ENCODE assay signal across 19 mouse cellular contexts in the genomic region with DNA sequence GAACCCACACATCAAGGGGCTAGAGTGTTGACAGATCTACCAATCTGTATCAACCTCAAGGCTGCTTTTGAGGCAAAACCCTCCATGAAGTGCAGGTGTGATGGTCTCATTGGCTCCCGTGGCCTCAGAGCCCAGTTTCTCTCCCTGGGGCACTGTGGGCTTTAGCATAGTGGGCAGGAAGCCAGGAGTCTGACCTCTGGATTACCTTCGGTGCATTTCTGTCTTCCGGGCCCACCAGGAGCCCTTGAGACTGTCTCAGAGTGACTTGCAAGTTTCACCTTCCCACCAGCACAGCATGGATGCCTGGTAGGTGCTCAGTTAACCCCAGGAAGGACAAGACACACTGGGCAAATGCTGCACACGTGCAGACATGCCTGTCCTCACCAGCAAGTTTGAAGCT. TPM values are rescaled to one million over a fixed set of nuclear protein-coding genes. Genes with fewer than 3 reads are reported as not detected.
DNase-seq lines count a peak whose midpoint lies in the region; ATAC-seq and TF ChIP-seq lines count a peak whose summit lies in the region.
"Had no signal": no experiment of that assay in that cellular context is flagged by ENCODE, and none has a peak within 500 bp of the region (broad histone marks: within the 10 kb centered on the region; RNA-seq: fewer than 3 reads in every experiment).

No protein-coding gene starts in this region.

- no peak overlapping the region for H3K9ac ChIP-seq in heart, postnatal 0 days (replicated peaks; ENCODE audit: low read depth, low read length)
- no peak overlapping the region for H3K9ac ChIP-seq in stomach, postnatal 0 days (ENCODE audit: low read length)
- H3K9ac ChIP-seq: hindbrain, embryonic 13.5 days; liver, postnatal 0 days; neural tube, embryonic 13.5 days had no signal

- 18% methylated on average over 4 of the region's 4 CpGs for WGBS in heart, postnatal 0 days
- 37% methylated on average over 4 of the region's 4 CpGs for WGBS in stomach, postnatal 0 days

- H3K4me3 ChIP-seq in heart, postnatal 0 days (ENCODE audit: low read depth, low read length): no peak overlapping the region
- no peak overlapping the region for H3K4me3 ChIP-seq in stomach, postnatal 0 days (ENCODE audit: low read depth, low read length)
- H3K4me3 ChIP-seq: forebrain, embryonic 10.5 days; hindbrain, embryonic 13.5 days; limb, embryonic 10.5 days; megakaryocyte, embryonic 14.5 days; neural tube, embryonic 13.5 days had no signal

- no peak for TF ChIP-seq CTCF in heart, postnatal 0 days (IDR thresholded peaks at IDR 0.05; ENCODE audit: low read depth)
- TF ChIP-seq CTCF in stomach, postnatal 0 days (IDR thresholded peaks at IDR 0.05; ENCODE audit: low read depth): no peak

- intact Hi-C loops in heart, postnatal 25 days (cut with DNase I): no loop called here

- no peak overlapping the region for H3K27ac ChIP-seq in heart, postnatal 0 days (ENCODE audit: low read depth)
- no peak overlapping the region for H3K27ac ChIP-seq in stomach, postnatal 0 days (replicated peaks)
- H3K27ac ChIP-seq: forebrain, embryonic 10.5 days; hindbrain, embryonic 13.5 days; limb, embryonic 10.5 days; neural tube, embryonic 13.5 days had no signal

- no peaks in the 10 kb centered on the region for H3K36me3 ChIP-seq in heart, postnatal 0 days (replicated peaks; ENCODE audit: control insufficient read depth, insufficient read depth, low read length)
- H3K36me3 ChIP-seq in stomach, postnatal 0 days (ENCODE audit: control insufficient read depth, insufficient read depth, low read length): no peaks in the 10 kb centered on the region
- H3K36me3 ChIP-seq: forebrain, embryonic 10.5 days; hindbrain, embryonic 13.5 days; limb, embryonic 10.5 days; neural tube, embryonic 13.5 days had no signal

- ATAC-seq in heart, postnatal 0 days (ENCODE audit: insufficient read depth, low read depth): peak; percentile 51; the same call in 1 of the 2 replicates
- ATAC-seq in stomach, postnatal 0 days (ENCODE audit: low FRiP score, low TSS enrichment): 0 out of 2 replicates have a peak, but pooled peaks have one; percentile 5
- ATAC-seq: inflammation-experienced regulatory T-cells, adult 6 months; liver, postnatal 0 days had no signal

- TF ChIP-seq EP300 in heart, postnatal 0 days (IDR thresholded peaks at IDR 0.05; ENCODE audit: low read depth): no peak
- TF ChIP-seq EP300 in stomach, postnatal 0 days (optimal IDR thresholded peaks at IDR 0.05): no peak

- no peaks in the 10 kb centered on the region for H3K9me3 ChIP-seq in heart, postnatal 0 days (replicated peaks; ENCODE audit: control insufficient read depth, low read length)
- no peaks in the 10 kb centered on the region for H3K9me3 ChIP-seq in stomach, postnatal 0 days (ENCODE audit: control insufficient read depth, low read length)
- H3K9me3 ChIP-seq: forebrain, embryonic 10.5 days; hindbrain, embryonic 13.5 days; limb, embryonic 10.5 days; neural tube, embryonic 13.5 days had no signal

- H3K27me3 ChIP-seq in heart, postnatal 0 days (ENCODE audit: control insufficient read depth, insufficient read depth, low read length): peaks cover 28% of the 10 kb centered on the region; the same call in 1 of the 2 replicates
- H3K27me3 ChIP-seq in stomach, postnatal 0 days (ENCODE audit: control insufficient read depth, insufficient read depth, low read length): no peaks in the 10 kb centered on the region

- H3K4me1 ChIP-seq in heart, postnatal 0 days (ENCODE audit: control insufficient read depth, insufficient read depth): 0 out of 2 replicates have a peak, but pooled peaks cover 9% of the 10 kb centered on the region
- no peaks in the 10 kb centered on the region for H3K4me1 ChIP-seq in stomach, postnatal 0 days (replicated peaks; ENCODE audit: control insufficient read depth, insufficient read depth)

- H3K4me2 ChIP-seq in heart, postnatal 0 days (ENCODE audit: low read depth, low read length): no peak overlapping the region
- no peak overlapping the region for H3K4me2 ChIP-seq in stomach, postnatal 0 days (replicated peaks; ENCODE audit: low read depth)
- H3K4me2 ChIP-seq: hindbrain, embryonic 13.5 days; neural tube, embryonic 13.5 days had no signal

- peak; percentile 39 for DNase-seq in adrenal gland, postnatal 14 days
- DNase-seq in adrenal gland, postnatal 25 days: no peak
- peak; percentile 28 for DNase-seq in heart, postnatal 0 days (ENCODE audit: low spot score)
- DNase-seq in heart, postnatal 25 days (ENCODE audit: low spot score): no peak
- DNase-seq in kidney, postnatal 14 days: peak; percentile 14
- no peak for DNase-seq in kidney, adult 11 months
- peak; percentile 48 for DNase-seq in stomach, postnatal 0 days (ENCODE audit: low spot score)
- DNase-seq: cerebellum, adult 11-12 months; liver, postnatal 0 days; lung, postnatal 14 days; midbrain, embryonic 14.5 days; thymus, postnatal 25 days had no signal

RNA-seq across cellular contexts. Expression of a gene that starts 59.9 kb away (rescaled TPM):
- 55.8 and 77.0 TPM in 2 replicates for total RNA-seq in adrenal gland, postnatal 14 days (2021)
- total RNA-seq in adrenal gland, postnatal 25 days (2021): 26.9 and 39.8 TPM in 2 replicates
- total RNA-seq in heart, postnatal 0 days (2014; rRNA removed; ENCODE audit: low replicate concordance): 0.97 and 5.0 TPM in 2 replicates
- 0.97 and 1.3 TPM in 2 replicates for polyA plus RNA-seq in heart, postnatal 0 days (2015; fragmentation: Nextera tagmentation; extraction: Ambion mirVana)
- 1 to 10 TPM; 2.4 to 4.2 TPM for total RNA-seq in heart, postnatal 25 days (2021)
- 0.79 and 0.98 TPM in 2 replicates for polyA plus RNA-seq in stomach, postnatal 0 days (2015; fragmentation: Nextera tagmentation; extraction: Ambion mirVana)
- total RNA-seq: CH12.LX had no signal
- polyA plus RNA-seq: inflammation-experienced regulatory T-cells, adult 6 months had no signal

Comparison
In these comparisons a context has a peak if more than half of its experiments do, and no peak if none do; other contexts are left out.
1. DNase-seq: peak in adrenal gland, postnatal 14 days (single experiment), heart, postnatal 0 days (single experiment), kidney, postnatal 14 days (single experiment) and stomach, postnatal 0 days (single experiment); none in adrenal gland, postnatal 25 days (single experiment), heart, postnatal 25 days (single experiment) and kidney, adult 11 months (single experiment).